Comparison of ENCODE assay signal across 23 mouse cellular contexts in genomic region chr4:126762586-126763359, GRCm38 (mm10). TPM values are rescaled to one million over a fixed set of nuclear protein-coding genes. Genes with fewer than 3 reads are reported as not detected.
DNase-seq lines count a peak whose midpoint lies in the region; ATAC-seq lines count a peak whose summit lies in the region.
"Had no signal": no experiment of that assay in that cellular context is flagged by ENCODE, and none has a peak within 500 bp of the region (broad histone marks: within the 10 kb centered on the region; RNA-seq: fewer than 3 reads in every experiment).

No protein-coding gene starts in this region.

- DNase-seq in liver, result no peak
- peak; percentile 72 to 73 for DNase-seq in kidney, adult 8-10 months
- no peak for DNase-seq in limb, embryonic 10.5 days (ENCODE audit: low spot score)
- peak; percentile 79 for DNase-seq in yolk sac, embryonic 10.5 days (ENCODE audit: low spot score)
- DNase-seq in left cerebral cortex, postnatal 10 days (ENCODE audit: extremely low spot score in 1 of 2, low spot score in 2 of 2), result no peak
- no peak for DNase-seq in left cerebral cortex, adult 11 months (ENCODE audit: low spot score)
- DNase-seq: cerebellum, postnatal 14 days; heart, adult 18-20 months; lung, postnatal 36 days; retina, postnatal 1 day; spleen, adult 18-20 months had no signal

- peaks cover 9% of the 10 kb centered on the region for H3K36me3 ChIP-seq in liver, embryonic 15.5 days (replicated peaks)
- peaks cover 32% of the 10 kb centered on the region for H3K36me3 ChIP-seq in limb, embryonic 10.5 days

- WGBS in liver, embryonic 15.5 days (ENCODE audit: insufficient replicate concordance), result 68% methylated on average over 11 of the region's 11 CpGs
- WGBS in limb, embryonic 10.5 days, result 65% methylated on average over 11 of the region's 11 CpGs

- ATAC-seq in liver, embryonic 15.5 days (ENCODE audit: insufficient read depth), result 0 out of 2 replicates have a peak, but pooled peaks have one; percentile 22

- H3K27ac ChIP-seq in liver, embryonic 15.5 days (replicated peaks), result no peak overlapping the region; the same call in 1 of the 2 replicates
- peak overlapping the region; percentile 22; the same call in 1 of the 2 replicates for H3K27ac ChIP-seq in limb, embryonic 10.5 days
- H3K27ac ChIP-seq: hindbrain, embryonic 12.5 days; limb, embryonic 15.5 days; midbrain, embryonic 12.5 days had no signal

- H3K9ac ChIP-seq in liver, embryonic 15.5 days, result no peak overlapping the region
- H3K9ac ChIP-seq: hindbrain, embryonic 12.5 days; limb, embryonic 15.5 days; midbrain, embryonic 12.5 days had no signal

- intact Hi-C loops in left cerebral cortex, postnatal 10 days (cut with DNase I), result no loop called here

- no peak overlapping the region for H3K4me3 ChIP-seq in liver, embryonic 15.5 days (replicated peaks)
- no peak overlapping the region for H3K4me3 ChIP-seq in limb, embryonic 10.5 days
- H3K4me3 ChIP-seq: hindbrain, embryonic 12.5 days; limb, embryonic 15.5 days; midbrain, embryonic 12.5 days had no signal

- H3K4me1 ChIP-seq in liver, embryonic 15.5 days (replicated peaks), result 0 out of 2 replicates have a peak, but pooled peaks cover 3% of the 10 kb centered on the region
- peaks cover 15% of the 10 kb centered on the region; the same call in 1 of the 2 replicates for H3K4me1 ChIP-seq in limb, embryonic 10.5 days
- H3K4me1 ChIP-seq: hindbrain, embryonic 12.5 days had no signal

- no peaks in the 10 kb centered on the region for H3K9me3 ChIP-seq in liver, embryonic 15.5 days (replicated peaks)
- no peaks in the 10 kb centered on the region for H3K9me3 ChIP-seq in limb, embryonic 10.5 days (replicated peaks)
- H3K9me3 ChIP-seq: hindbrain, embryonic 12.5 days; limb, embryonic 15.5 days; midbrain, embryonic 12.5 days had no signal

- H3K27me3 ChIP-seq in liver, embryonic 15.5 days, result no peaks in the 10 kb centered on the region
- no peaks in the 10 kb centered on the region for H3K27me3 ChIP-seq in limb, embryonic 10.5 days (ENCODE audit: low read depth, poor library complexity, severe bottlenecking)
- H3K27me3 ChIP-seq: hindbrain, embryonic 12.5 days; limb, embryonic 15.5 days; midbrain, embryonic 12.5 days had no signal

- H3K4me2 ChIP-seq in liver, embryonic 15.5 days, result no peak overlapping the region
- H3K4me2 ChIP-seq: hindbrain, embryonic 12.5 days; limb, embryonic 15.5 days; midbrain, embryonic 12.5 days had no signal

RNA-seq across cellular contexts. Expression of gene AU040320, which starts 9.4 kb away (rescaled TPM):
- polyA plus RNA-seq in liver, embryonic 15.5 days (2015; fragmentation: Nextera tagmentation; extraction: Ambion mirVana), result 8.4 and 8.9 TPM in 2 replicates
- polyA plus RNA-seq in limb, embryonic 10.5 days (2016; fragmentation: Nextera tagmentation; extraction: Ambion mirVana), result 18.7 and 19.8 TPM in 2 replicates
- 10 to 100 TPM; 54.6 to 57.3 TPM for total RNA-seq in left cerebral cortex, postnatal 10 days (2021)

RNA-seq across cellular contexts. Expression of gene Ncdn, which starts 9.5 kb away (rescaled TPM):
- 6.9 and 7.5 TPM in 2 replicates for polyA plus RNA-seq in liver, embryonic 15.5 days (2015; fragmentation: Nextera tagmentation; extraction: Ambion mirVana)
- polyA plus RNA-seq in limb, embryonic 10.5 days (2016; fragmentation: Nextera tagmentation; extraction: Ambion mirVana), result 37.7 and 41.3 TPM in 2 replicates
- total RNA-seq in left cerebral cortex, postnatal 10 days (2021), result 100 to 1,000 TPM; 694 to 719 TPM

RNA-seq across cellular contexts. Expression of gene Tfap2e, which starts 26.7 kb away (rescaled TPM):
- polyA plus RNA-seq in liver, embryonic 15.5 days (2015; fragmentation: Nextera tagmentation; extraction: Ambion mirVana), result not detected in 2 replicates
- polyA plus RNA-seq in limb, embryonic 10.5 days (2016; fragmentation: Nextera tagmentation; extraction: Ambion mirVana), result not detected in 2 replicates
- not detected for total RNA-seq in left cerebral cortex, postnatal 10 days (2021)
- total RNA-seq: adrenal gland, adult 18-20 months; heart, adult 18-20 months; left cerebral cortex, adult 8-10 months; neutrophil, adult 5-6 weeks had no signal
- polyA plus RNA-seq: C2C12; embryonic facial prominence, embryonic 11.5 days; heart, postnatal 0 days; large intestine, adult 2 months; urinary bladder, adult 2 months had no signal

Comparison
In these comparisons a context has a peak if more than half of its experiments do, and no peak if none do; other contexts are left out.
1. DNase-seq: peak in kidney, adult 8-10 months (2 of 2) and yolk sac, embryonic 10.5 days (single experiment); none in liver (single experiment), limb, embryonic 10.5 days (single experiment), left cerebral cortex, postnatal 10 days (0 of 2) and left cerebral cortex, adult 11 months (single experiment).